Mouse (Mus musculus): ENCODE results near the gene Bank1. TPM values are rescaled to one million over a fixed set of nuclear protein-coding genes. Genes with fewer than 3 reads are reported as not detected.
A peak's percentile ranks its signal among the peaks of the same experiment; 100 is the strongest.

The Bank1 gene
- total RNA-seq, 4 experiments from 2014 or later: 0.93 to 2.7 (median 1.3) TPM

GRCm38 (mm10) chr3:136254713-136255112 lies 71.2 kb downstream of the Bank1 start:
- no peak for DNase-seq (ENCODE audit: low spot score in 2 of 2)

DNA sequence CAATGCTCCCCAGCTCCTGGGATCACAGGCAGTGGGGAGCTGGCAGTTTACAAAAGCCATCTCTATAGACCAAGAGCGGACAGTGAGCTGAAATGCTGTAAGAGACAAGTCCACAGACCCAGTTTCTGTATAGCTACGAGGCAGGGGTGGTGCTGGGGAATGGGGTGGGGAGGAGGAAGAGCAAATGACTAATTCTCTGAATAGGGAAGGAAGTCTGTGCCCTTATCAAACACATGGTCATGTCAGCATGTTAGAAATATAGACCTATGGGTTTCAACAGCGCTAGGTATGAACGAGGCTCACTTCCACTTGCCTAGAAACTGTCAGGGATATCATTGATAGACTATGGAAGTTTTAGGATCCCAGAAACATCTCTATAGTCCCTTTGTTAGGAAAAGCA lies 73.0 kb downstream of the Bank1 start:
- DNase-seq (ENCODE audit: low spot score in 2 of 2): no peak

DNA sequence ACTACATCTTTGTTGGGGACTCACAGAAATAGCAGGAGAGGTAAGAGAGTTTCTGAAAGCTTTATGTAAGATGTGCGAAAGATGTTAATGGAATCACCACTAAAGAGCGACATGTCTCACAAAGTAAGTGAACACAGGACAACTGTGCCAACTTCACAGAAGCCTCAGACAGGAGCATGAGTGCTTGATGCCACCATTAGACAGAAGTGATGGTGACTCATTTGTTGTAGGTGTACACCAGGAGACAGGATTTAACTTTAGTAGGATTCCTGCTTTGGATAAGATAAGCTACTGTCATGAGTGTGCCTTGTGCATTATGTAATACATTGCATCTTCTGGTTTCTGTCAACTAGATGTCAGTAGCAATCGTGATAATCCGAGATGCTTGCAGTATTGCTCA lies 74.3 kb downstream of the Bank1 start:
- peak in 1 of 2 experiments; percentile 11 for DNase-seq (ENCODE audit: low spot score in 2 of 2)

DNA sequence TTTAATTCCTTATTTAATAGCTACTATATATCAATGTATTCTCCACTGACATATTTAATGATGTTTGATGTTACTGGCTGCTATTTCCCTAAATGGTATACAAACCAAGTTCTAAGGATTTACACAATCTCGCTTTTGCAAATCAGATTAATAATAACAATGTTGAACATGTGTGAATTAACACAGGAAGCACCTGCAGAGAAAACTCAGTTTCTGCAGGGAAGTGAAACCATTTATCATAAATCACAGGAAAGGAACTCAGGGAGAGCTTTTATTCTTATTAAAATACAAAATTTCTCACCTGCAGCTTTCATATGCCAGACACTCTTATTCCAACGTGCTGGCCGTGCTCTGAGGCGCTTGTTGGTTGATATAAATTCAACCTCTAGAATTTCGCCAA lies 78.5 kb downstream of the Bank1 start:
- DNase-seq (ENCODE audit: low spot score in 2 of 2): no peak

DNA sequence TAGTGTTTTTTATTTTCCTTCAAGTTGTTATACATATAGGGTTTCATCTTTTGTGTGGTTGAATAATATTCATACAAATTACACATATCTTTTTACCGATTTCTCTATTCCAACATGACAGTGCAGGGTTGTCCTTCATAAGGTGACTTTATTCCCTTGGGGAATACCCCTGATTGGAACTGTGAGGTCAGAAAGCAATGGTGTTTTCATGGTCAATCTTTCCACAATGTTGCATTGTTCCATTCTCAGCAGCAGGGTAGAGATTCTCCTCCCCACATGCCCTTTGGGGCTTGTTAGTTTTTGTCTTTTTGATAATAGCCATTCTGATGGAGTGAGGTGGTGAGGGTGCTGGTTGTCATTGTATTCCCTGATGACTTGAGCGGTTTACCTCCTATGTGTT lies 80.9 kb downstream of the Bank1 start:
- no peak for DNase-seq (ENCODE audit: low spot score in 2 of 2)

GRCm38 (mm10) chr3:136238790-136239189 lies 87.1 kb downstream of the Bank1 start:
- DNase-seq (ENCODE audit: low spot score in 2 of 2): no peak

DNA sequence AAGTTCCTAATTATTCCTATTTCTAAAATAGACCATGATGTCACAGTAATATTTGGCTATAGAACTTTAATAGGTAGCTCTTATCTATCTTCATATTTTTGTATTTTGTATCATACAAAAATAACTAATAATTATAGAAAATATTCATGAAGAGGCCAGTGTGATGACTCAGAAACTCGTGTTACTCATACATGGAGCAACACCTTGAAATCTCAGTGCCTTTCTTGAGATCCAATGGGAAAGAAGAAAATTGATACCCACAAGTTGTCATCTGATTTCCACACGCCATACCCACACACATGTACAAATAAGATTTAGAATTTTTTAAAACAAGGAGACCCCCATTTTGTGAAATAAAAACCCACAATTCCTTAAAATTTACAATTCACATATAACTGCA lies 92.4 kb downstream of the Bank1 start:
- DNase-seq (ENCODE audit: low spot score in 2 of 2): no peak

- DNase-seq (ENCODE audit: low spot score in 2 of 2): no peak
These were observed 95.2 kb downstream of the Bank1 start for GRCm38 (mm10) chr3:136230602-136231151.

DNA sequence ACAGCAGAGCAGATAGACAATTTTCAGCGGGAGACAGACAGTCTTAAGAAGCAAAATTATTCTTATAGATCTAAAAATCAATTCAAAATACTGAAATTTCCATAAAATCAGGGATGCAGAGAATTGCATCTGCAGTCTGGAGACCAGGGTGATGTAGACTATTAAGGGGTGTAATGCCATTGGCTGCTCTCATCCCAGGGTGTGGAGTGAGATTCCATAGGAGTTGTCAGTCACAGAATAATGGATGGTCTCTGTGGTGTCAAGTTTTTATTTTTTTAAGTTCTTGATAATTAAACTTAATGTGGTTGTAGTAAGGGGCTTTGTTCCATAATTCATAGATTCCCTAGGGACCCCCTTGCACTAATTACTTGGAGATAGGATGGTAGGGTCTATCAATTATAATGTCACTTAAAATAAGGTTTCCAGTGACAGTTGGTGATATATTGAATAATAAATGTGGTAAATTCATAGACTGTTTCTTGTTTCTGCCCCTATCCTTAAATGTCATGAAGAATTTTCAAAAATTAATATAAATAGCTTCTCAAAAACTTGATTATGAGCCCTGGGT lies 136.1 kb downstream of the Bank1 start:
- DNase-seq (ENCODE audit: low spot score in 2 of 2): no peak

- no peak for DNase-seq (ENCODE audit: low spot score in 2 of 2)
These were observed 139.2 kb downstream of the Bank1 start for GRCm38 (mm10) chr3:136186548-136187113.

- DNase-seq (ENCODE audit: low spot score in 2 of 2): peak in 1 of 2 experiments; percentile 11
These were observed 154.2 kb downstream of the Bank1 start for GRCm38 (mm10) chr3:136171631-136172030.

- no peak for DNase-seq (ENCODE audit: low spot score in 2 of 2)
These were observed 157.8 kb downstream of the Bank1 start for GRCm38 (mm10) chr3:136168071-136168470.

- peak in 1 of 2 experiments; percentile 12 for DNase-seq (ENCODE audit: low spot score in 2 of 2)
These were observed 159.2 kb downstream of the Bank1 start for GRCm38 (mm10) chr3:136166671-136167070.

DNA sequence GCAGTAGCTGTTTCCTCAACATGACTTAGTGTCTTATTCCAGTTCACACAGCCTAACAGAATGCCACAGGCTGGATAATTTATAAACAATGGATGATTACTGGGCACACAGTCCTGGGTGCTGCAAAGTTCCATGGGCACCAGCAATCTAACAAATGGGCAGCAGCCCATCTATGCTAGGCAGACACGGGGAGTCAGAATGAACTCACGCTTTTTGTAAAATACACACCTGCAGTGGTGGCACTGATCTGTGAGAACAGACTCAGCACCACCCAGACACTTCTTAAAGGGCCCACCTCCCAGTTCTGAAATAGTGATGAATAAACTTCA lies 159.9 kb downstream of the Bank1 start:
- DNase-seq (ENCODE audit: low spot score in 2 of 2): no peak

DNA sequence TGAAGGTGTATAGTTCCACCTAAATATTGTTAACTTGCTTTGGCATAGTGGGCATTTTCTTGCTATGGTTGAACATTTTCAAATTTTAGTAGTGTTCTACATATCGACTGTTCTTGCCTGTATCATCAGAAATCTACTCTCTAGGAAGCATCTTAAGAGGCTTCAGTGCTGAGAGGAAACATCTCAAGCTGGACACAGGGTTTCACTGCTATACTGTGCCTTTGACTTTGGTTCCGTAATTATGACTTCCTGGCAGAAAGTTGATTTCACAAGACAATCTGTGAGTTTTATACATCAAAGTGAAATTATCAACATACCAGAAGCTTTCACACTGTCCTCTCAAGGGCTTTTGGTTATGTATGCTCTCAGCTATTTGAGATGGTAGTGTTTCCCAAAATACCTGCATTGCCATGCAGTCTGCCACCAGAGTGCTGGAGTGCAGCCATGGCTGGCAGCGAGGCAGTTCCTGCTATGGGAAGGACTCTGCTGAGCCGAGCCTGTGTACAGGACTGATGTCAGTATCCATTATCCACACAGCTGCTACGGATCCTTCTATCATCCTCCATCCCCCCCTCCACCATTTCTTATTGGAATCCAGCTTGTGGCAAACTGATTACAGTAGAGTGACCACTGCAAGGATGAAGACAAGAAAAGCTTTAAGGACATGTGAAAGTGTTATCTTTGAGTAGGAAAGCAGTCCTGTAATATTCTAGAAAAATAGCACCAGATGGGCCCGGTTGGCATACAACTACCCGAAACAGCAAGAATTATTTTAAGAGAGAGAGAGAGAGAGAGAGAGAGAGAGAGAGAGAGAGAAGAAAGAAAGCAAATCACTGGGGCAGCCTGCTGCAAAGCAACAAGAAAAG lies 160.5 kb downstream of the Bank1 start:
- DNase-seq (ENCODE audit: low spot score in 2 of 2): peak; percentile 33 to 72

GRCm38 (mm10) chr3:136158059-136158458 lies 167.8 kb downstream of the Bank1 start:
- DNase-seq (ENCODE audit: low spot score in 2 of 2): no peak

GRCm38 (mm10) chr3:136155555-136155954 lies 170.3 kb downstream of the Bank1 start:
- no peak for DNase-seq (ENCODE audit: low spot score in 2 of 2)

- DNase-seq (ENCODE audit: low spot score in 2 of 2): no peak
These were observed 175.0 kb downstream of the Bank1 start for GRCm38 (mm10) chr3:136150886-136151285.

GRCm38 (mm10) chr3:136147166-136147565 lies 178.7 kb downstream of the Bank1 start:
- no peak for DNase-seq (ENCODE audit: low spot score in 2 of 2)

- DNase-seq (ENCODE audit: low spot score in 2 of 2): no peak
These were observed 193.9 kb downstream of the Bank1 start for GRCm38 (mm10) chr3:136132013-136132412.

- no peak for DNase-seq (ENCODE audit: low spot score in 2 of 2)
These were observed 210.2 kb downstream of the Bank1 start for GRCm38 (mm10) chr3:136115478-136116215.

Measured in left cerebral cortex, adult 8-10 months (tissue).